In the genomic region with DNA sequence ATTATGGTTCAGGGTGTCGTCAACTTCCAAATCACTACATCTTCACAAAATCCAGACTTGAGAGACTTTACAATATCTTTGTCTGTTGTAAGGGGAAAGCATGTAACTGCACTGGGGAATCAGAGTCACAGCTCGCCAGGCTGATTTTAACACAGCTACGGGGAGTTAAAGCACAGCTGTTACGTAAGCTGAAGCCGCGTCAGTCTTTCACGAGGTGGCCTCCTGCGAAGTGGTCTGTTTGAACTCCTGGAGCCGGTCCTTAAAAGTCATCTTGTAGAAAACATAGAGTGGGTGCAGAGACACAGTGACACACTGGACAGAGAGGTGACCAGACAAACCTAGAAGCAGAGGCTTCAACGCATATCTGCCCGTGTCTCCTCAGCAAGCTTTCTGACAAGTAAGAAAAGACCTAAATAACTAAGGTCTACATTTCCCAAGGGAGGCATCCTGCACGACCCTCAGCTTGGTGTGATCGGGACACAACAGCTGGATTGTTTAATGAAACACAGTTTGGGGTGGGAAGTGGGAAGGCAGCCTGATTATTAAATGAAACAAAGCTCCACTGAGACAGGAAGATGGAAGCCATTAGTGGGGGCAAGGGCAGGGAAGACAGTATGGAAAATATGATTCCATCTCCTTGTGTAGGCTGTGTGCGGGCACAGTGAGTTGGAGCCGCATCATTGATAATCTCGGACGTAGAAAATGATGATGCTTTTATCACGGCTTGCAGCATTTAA, we compare ENCODE assay signal across 18 mouse cellular contexts.
DNase-seq lines count a peak whose midpoint lies in the region; ATAC-seq and TF ChIP-seq lines count a peak whose summit lies in the region.
"Had no signal": no experiment of that assay in that cellular context is flagged by ENCODE, and none has a peak within 500 bp of the region (broad histone marks: within the 10 kb centered on the region; RNA-seq: fewer than 3 reads in every experiment).

No protein-coding gene starts in this region.

- H3K36me3 ChIP-seq in heart, embryonic 13.5 days = peaks cover 26% of the 10 kb centered on the region
- H3K36me3 ChIP-seq in lung, embryonic 14.5 days (ENCODE audit: insufficient read depth) = peaks cover 12% of the 10 kb centered on the region; the same call in 1 of the 2 replicates
- peaks cover 15% of the 10 kb centered on the region; the same call in 1 of the 2 replicates for H3K36me3 ChIP-seq in embryonic facial prominence, embryonic 12.5 days
- H3K36me3 ChIP-seq in limb, embryonic 11.5 days (ENCODE audit: control insufficient read depth, insufficient read depth, low read length) = peaks cover 2% of the 10 kb centered on the region; the same call in 1 of the 2 replicates

- H3K4me3 ChIP-seq in heart, embryonic 13.5 days = no peak overlapping the region
- no peak overlapping the region for H3K4me3 ChIP-seq in lung, embryonic 14.5 days (ENCODE audit: low read depth, low read length)
- H3K4me3 ChIP-seq in embryonic facial prominence, embryonic 12.5 days = no peak overlapping the region
- no peak overlapping the region for H3K4me3 ChIP-seq in limb, embryonic 11.5 days (ENCODE audit: low read depth, low read length)
- H3K4me3 ChIP-seq in cerebellum, adult 2 months (replicated peaks; ENCODE audit: insufficient read depth, low read depth, low read length) = no peak overlapping the region
- H3K4me3 ChIP-seq: forebrain, embryonic 15.5 days; liver, embryonic 15.5 days had no signal

- H3K4me1 ChIP-seq in heart, embryonic 13.5 days = peaks cover 13% of the 10 kb centered on the region
- peaks cover 11% of the 10 kb centered on the region; the same call in 1 of the 2 replicates for H3K4me1 ChIP-seq in lung, embryonic 14.5 days (ENCODE audit: insufficient read depth)
- peaks cover 16% of the 10 kb centered on the region for H3K4me1 ChIP-seq in embryonic facial prominence, embryonic 12.5 days
- H3K4me1 ChIP-seq in limb, embryonic 11.5 days (ENCODE audit: control insufficient read depth, insufficient read depth, low read length) = no peaks in the 10 kb centered on the region
- no peaks in the 10 kb centered on the region for H3K4me1 ChIP-seq in cerebellum, adult 2 months (ENCODE audit: control insufficient read depth, insufficient read depth, low read length)
- H3K4me1 ChIP-seq: liver, embryonic 15.5 days had no signal

- H3K9ac ChIP-seq in heart, embryonic 13.5 days = no peak overlapping the region
- H3K9ac ChIP-seq in lung, embryonic 14.5 days = no peak overlapping the region
- no peak overlapping the region for H3K9ac ChIP-seq in embryonic facial prominence, embryonic 12.5 days
- no peak overlapping the region for H3K9ac ChIP-seq in limb, embryonic 11.5 days (ENCODE audit: low read length)
- H3K9ac ChIP-seq: forebrain, embryonic 15.5 days; liver, embryonic 15.5 days had no signal

- peak overlapping the region; percentile 36; the same call in 1 of the 2 replicates for H3K27ac ChIP-seq in heart, embryonic 13.5 days (replicated peaks)
- H3K27ac ChIP-seq in lung, embryonic 14.5 days (ENCODE audit: low read depth) = peak overlapping the region; percentile 71
- H3K27ac ChIP-seq in embryonic facial prominence, embryonic 12.5 days = no peak overlapping the region
- no peak overlapping the region for H3K27ac ChIP-seq in limb, embryonic 11.5 days (replicated peaks; ENCODE audit: low read depth, low read length)
- H3K27ac ChIP-seq in cerebellum, adult 2 months (ENCODE audit: insufficient read depth, low read length) = no peak overlapping the region
- H3K27ac ChIP-seq: forebrain, embryonic 15.5 days; liver, embryonic 15.5 days had no signal

- DNase-seq in heart, postnatal 14 days = no peak
- DNase-seq in lung, embryonic 14.5 days = peak; percentile 84
- no peak for DNase-seq in lung, postnatal 10 days
- DNase-seq in limb, embryonic 11.5 days (ENCODE audit: low spot score) = peak; percentile 37
- no peak for DNase-seq in ovary, adult 18-20 months (ENCODE audit: low spot score)
- DNase-seq in cerebellum, adult 2 months = no peak
- DNase-seq: adrenal gland, postnatal 14 days; cerebellum, adult 9-10 months; kidney, postnatal 10 days; left cerebral cortex, postnatal 4 days; midbrain, embryonic 14.5 days; right cerebral cortex, postnatal 25 days; thymus, postnatal 14 days had no signal

- peak overlapping the region; percentile 18; the same call in 1 of the 2 replicates for H3K4me2 ChIP-seq in heart, embryonic 13.5 days
- peak overlapping the region; percentile 37; the same call in 1 of the 2 replicates for H3K4me2 ChIP-seq in lung, embryonic 14.5 days
- H3K4me2 ChIP-seq in embryonic facial prominence, embryonic 12.5 days (replicated peaks) = peak overlapping the region; percentile 19; the same call in 1 of the 2 replicates
- no peak overlapping the region for H3K4me2 ChIP-seq in limb, embryonic 11.5 days (ENCODE audit: low read depth, severe bottlenecking)
- H3K4me2 ChIP-seq: forebrain, embryonic 15.5 days; liver, embryonic 15.5 days had no signal

- peaks cover 6% of the 10 kb centered on the region; the same call in 1 of the 2 replicates for H3K9me3 ChIP-seq in heart, embryonic 13.5 days
- H3K9me3 ChIP-seq in lung, embryonic 14.5 days (ENCODE audit: low read depth, low read length) = no peaks in the 10 kb centered on the region
- H3K9me3 ChIP-seq in embryonic facial prominence, embryonic 12.5 days = no peaks in the 10 kb centered on the region
- H3K9me3 ChIP-seq in limb, embryonic 11.5 days (ENCODE audit: control insufficient read depth, low read length) = no peaks in the 10 kb centered on the region
- H3K9me3 ChIP-seq: liver, embryonic 15.5 days had no signal

- H3K27me3 ChIP-seq in heart, embryonic 13.5 days (replicated peaks) = no peaks in the 10 kb centered on the region
- H3K27me3 ChIP-seq in lung, embryonic 14.5 days (ENCODE audit: insufficient read depth, low read length) = no peaks in the 10 kb centered on the region
- H3K27me3 ChIP-seq in embryonic facial prominence, embryonic 12.5 days = no peaks in the 10 kb centered on the region
- no peaks in the 10 kb centered on the region for H3K27me3 ChIP-seq in limb, embryonic 11.5 days (ENCODE audit: control insufficient read depth, insufficient read depth, low read length)
- no peaks in the 10 kb centered on the region for H3K27me3 ChIP-seq in cerebellum, adult 2 months (ENCODE audit: control insufficient read depth, insufficient read depth, low read length)
- H3K27me3 ChIP-seq: forebrain, embryonic 15.5 days; liver, embryonic 15.5 days had no signal

- 47% methylated on average over 18 of the region's 18 CpGs for WGBS in heart, embryonic 13.5 days
- WGBS in lung, embryonic 14.5 days = 31% methylated on average over 18 of the region's 18 CpGs
- 41% methylated on average over 18 of the region's 18 CpGs for WGBS in embryonic facial prominence, embryonic 12.5 days
- 52% methylated on average over 18 of the region's 18 CpGs for WGBS in limb, embryonic 11.5 days
- WGBS in cerebellum, adult 2 months = 62% methylated on average over 18 of the region's 18 CpGs

- intact Hi-C loops in heart, postnatal 14 days (cut with DNase I) = no loop called here

- no peak for ATAC-seq in heart, embryonic 13.5 days (ENCODE audit: extremely low read depth, insufficient number of reproducible peaks, low FRiP score, low TSS enrichment)
- peak; percentile 82 for ATAC-seq in lung, embryonic 14.5 days (ENCODE audit: insufficient read depth)
- ATAC-seq in embryonic facial prominence, embryonic 12.5 days (ENCODE audit: insufficient number of reproducible peaks, insufficient read depth, low FRiP score, low TSS enrichment) = no peak
- no peak; the same call in 1 of the 2 replicates for ATAC-seq in limb, embryonic 11.5 days (ENCODE audit: insufficient number of reproducible peaks, low FRiP score, low TSS enrichment, low read depth)
- ATAC-seq: forebrain, embryonic 15.5 days; inflammation-experienced regulatory T-cells, adult 6 months had no signal

- TF ChIP-seq CTCF in lung, embryonic 14.5 days (IDR thresholded peaks at IDR 0.05; ENCODE audit: low read depth) = no peak
- no peak for TF ChIP-seq CTCF in cerebellum, adult 2 months (IDR thresholded peaks at IDR 0.05; ENCODE audit: borderline replicate concordance, insufficient read depth, low read depth, low read length)

- no peak for TF ChIP-seq POLR2A in cerebellum, adult 2 months (IDR thresholded peaks at IDR 0.05; ENCODE audit: borderline replicate concordance, insufficient read depth, low read length)

Comparison
In these comparisons a context has a peak if more than half of its experiments do, and no peak if none do; other contexts are left out.
1. DNase-seq: peak in lung, embryonic 14.5 days (single experiment) and limb, embryonic 11.5 days (single experiment); none in heart, postnatal 14 days (0 of 2), lung, postnatal 10 days (single experiment), ovary, adult 18-20 months (single experiment) and cerebellum, adult 2 months (0 of 2).
2. H3K27ac ChIP-seq: peak in heart, embryonic 13.5 days (single experiment) and lung, embryonic 14.5 days (single experiment); none in embryonic facial prominence, embryonic 12.5 days (single experiment), limb, embryonic 11.5 days (single experiment) and cerebellum, adult 2 months (single experiment).